Mouse (Mus musculus) embryonic facial prominence, embryonic 11.5 days (tissue): Measurements from ENCODE around the gene C1qtnf3. TPM values are rescaled to one million over a fixed set of nuclear protein-coding genes. Genes with fewer than 3 reads are reported as not detected.

Experiments
- ATAC-seq: fragments of 200-750 bp; cut with Nextera tagmentation; replicated peaks from 2 replicates; pipeline ENCODE4 v1.8.0; 2017; ENCODE audit warnings: low read depth; ENCODE audit not compliant: insufficient number of reproducible peaks, low FRiP score, low TSS enrichment
- DNase-seq: peaks from one replicate; pipeline ENCODE4 v3.0.0-alpha.2; 2015; ENCODE audit warnings: low spot score
- H3K27ac ChIP-seq: fragments of 300-500 bp; sonication (generic); replicated peaks from 2 replicates; pipeline ENCODE4 v1.5.1; 2014; ENCODE audit warnings: mild to moderate bottlenecking, low read depth, low read length, control low read depth
- H3K27me3 ChIP-seq: fragments of 300-500 bp; sonication (generic); 2 replicates; pipeline ENCODE4 v1.6.1; 2014; ENCODE audit warnings: mild to moderate bottlenecking, low read length, moderate library complexity, mixed read lengths; ENCODE audit not compliant: control insufficient read depth, insufficient read depth
- H3K36me3 ChIP-seq: fragments of 300-500 bp; sonication (generic); replicated peaks from 2 replicates; pipeline ENCODE4 v1.6.1; 2014; ENCODE audit warnings: low read depth, mild to moderate bottlenecking, low read length, moderate library complexity, mixed read lengths; ENCODE audit not compliant: control insufficient read depth, insufficient read depth
- H3K4me1 ChIP-seq: fragments of 300-500 bp; sonication (generic); 2 replicates; pipeline ENCODE4 v1.6.1; 2014; ENCODE audit warnings: low read length, mixed read lengths; ENCODE audit not compliant: control insufficient read depth, insufficient read depth
- H3K4me2 ChIP-seq: fragments of 300-500 bp; sonication (generic); 2 replicates; pipeline ENCODE4 v1.6.1; 2014; ENCODE audit warnings: low read depth, mild to moderate bottlenecking, control low read depth, low read length, moderate library complexity
- H3K4me3 ChIP-seq: fragments of 300-500 bp; sonication (generic); 2 replicates; pipeline ENCODE4 v1.5.1; 2014; ENCODE audit warnings: low read depth, low read length, control low read depth
- H3K9ac ChIP-seq: fragments of 300-500 bp; sonication (generic); replicated peaks from 2 replicates; pipeline ENCODE4 v1.6.1; 2014; ENCODE audit warnings: mild to moderate bottlenecking, control low read depth, low read length
- H3K9me3 ChIP-seq: fragments of 300-500 bp; sonication (generic); replicated peaks from 2 replicates; pipeline ENCODE4 v1.6.1; 2016; ENCODE audit warnings: mild to moderate bottlenecking, low read length, inconsistent platforms, mixed read lengths; ENCODE audit not compliant: control insufficient read depth
- WGBS: fragments of 180-500 bp; shearing (Covaris S2); extraction: QIAGEN DNeasy Blood & Tissue Kit; methylation state at CpG from one replicate; pipeline ENCODE4 v1.1.7; 2014; 5-methylcytosine and 5-hydroxymethylcytosine counted together
- polyA plus RNA-seq: library from polyadenylated mRNA; unstranded; fragments of >200 nt; fragmentation: Nextera tagmentation; extraction: Ambion mirVana; gene quantifications from 2 replicates; pipeline ENCODE4 v1.2.1, GENCODE M21; 2014

The C1qtnf3 gene
- polyA plus RNA-seq, 1 experiment from 2014 or later, result 4.0 TPM

GRCm38 (mm10) chr15:11014931-11015330 is 62.8 kb downstream of the C1qtnf3 start:
- Histone ChIP-seq H3K9me3 (no peaks in the 10 kb centered on the region), H3K4me3 (no peak overlapping the region), H3K36me3 (no peaks in the 10 kb centered on the region), H3K9ac (no peak overlapping the region), H3K4me2 (no peak overlapping the region), H3K27me3 (no peaks in the 10 kb centered on the region), H3K27ac (no peak overlapping the region), H3K4me1 (no peaks in the 10 kb centered on the region)
- ATAC-seq (no peak), DNase-seq (no peak)
- WGBS, result 43% methylated on average over 2 of the region's 2 CpGs

- H3K4me1 ChIP-seq, result no peaks in the 10 kb centered on the region
- DNase-seq, result no peak
- H3K9me3 ChIP-seq, result no peaks in the 10 kb centered on the region
- no peak overlapping the region for H3K4me2 ChIP-seq
- H3K9ac ChIP-seq, result no peak overlapping the region
- WGBS, result 68% methylated on average over 4 of the region's 4 CpGs
- H3K27me3 ChIP-seq, result no peaks in the 10 kb centered on the region
- no peaks in the 10 kb centered on the region for H3K36me3 ChIP-seq
- no peak overlapping the region for H3K4me3 ChIP-seq
- H3K27ac ChIP-seq, result no peak overlapping the region
- no peak for ATAC-seq
Observed at GRCm38 (mm10) chr15:11026801-11027561, 74.8 kb downstream of the C1qtnf3 start.

Other genes starting within 250 kb of the C1qtnf3 start
- 76.4 and 92.0 TPM in 2 replicates for gene Rai14, start 237.7 kb upstream of the C1qtnf3 start, polyA plus RNA-seq
- gene Amacr, start 29.4 kb downstream of the C1qtnf3 start, polyA plus RNA-seq, result 15.5 and 18.2 TPM in 2 replicates
- gene Slc45a2, start 48.4 kb downstream of the C1qtnf3 start, polyA plus RNA-seq, result 0.46 and 1.6 TPM in 2 replicates
- gene Rxfp3, start 85.7 kb downstream of the C1qtnf3 start, polyA plus RNA-seq, result 1.3 and 1.7 TPM in 2 replicates
- 1.7 and 2.0 TPM in 2 replicates for gene Adamts12, start 112.5 kb downstream of the C1qtnf3 start, polyA plus RNA-seq